Mouse (Mus musculus) liver, embryonic 14.5 days (tissue): ENCODE results near the gene Rbpjl.

Experiments used
- CTCF ChIP-seq: IDR thresholded peaks from 2 replicates; pipeline ENCODE4 v1.5.1; 2016; ENCODE audit warnings: antibody characterized with exemption, low read depth, control low read depth
- EP300 ChIP-seq: IDR thresholded peaks from 2 replicates; pipeline ENCODE4 v1.6.1; 2016; ENCODE audit warnings: antibody characterized with exemption, low read depth

- TF ChIP-seq CTCF (no peak), EP300 (no peak)
Observed at GRCm38 (mm10) chr2:164440314-164440713, 37.4 kb downstream of the Rbpjl start.
